Mouse (Mus musculus): ENCODE data around the gene Mical1.

DNA sequence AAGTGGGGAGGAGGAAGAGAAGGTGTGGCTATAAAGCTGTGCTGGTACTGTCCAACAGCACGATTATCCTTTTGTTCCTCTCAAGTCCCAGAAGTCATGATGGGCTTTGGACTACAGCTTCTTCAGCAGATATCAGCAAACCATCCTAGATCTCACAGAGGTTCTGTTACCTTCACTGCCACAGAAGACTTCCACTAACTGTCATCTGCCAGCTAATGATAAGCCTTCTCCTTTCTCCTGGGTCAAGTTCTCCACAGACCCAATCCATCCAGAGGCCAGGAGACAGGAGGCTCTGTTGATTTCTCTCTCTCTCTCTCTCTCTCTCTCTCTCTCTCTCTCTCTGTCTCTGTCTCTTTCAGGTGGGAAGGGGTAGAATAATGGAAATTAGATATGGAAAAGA is 27.9 kb upstream of the Mical1 start:
- no peak for TF ChIP-seq POLR2A (IDR thresholded peaks at IDR 0.05; ENCODE audit: insufficient read depth, low read length)
- TF ChIP-seq CTCF (IDR thresholded peaks at IDR 0.05; ENCODE audit: low read depth, low read length), result no peak
- no peak for TF ChIP-seq EP300 (IDR thresholded peaks at IDR 0.05; ENCODE audit: insufficient read depth, low read depth, low read length)
